In the genomic region with DNA sequence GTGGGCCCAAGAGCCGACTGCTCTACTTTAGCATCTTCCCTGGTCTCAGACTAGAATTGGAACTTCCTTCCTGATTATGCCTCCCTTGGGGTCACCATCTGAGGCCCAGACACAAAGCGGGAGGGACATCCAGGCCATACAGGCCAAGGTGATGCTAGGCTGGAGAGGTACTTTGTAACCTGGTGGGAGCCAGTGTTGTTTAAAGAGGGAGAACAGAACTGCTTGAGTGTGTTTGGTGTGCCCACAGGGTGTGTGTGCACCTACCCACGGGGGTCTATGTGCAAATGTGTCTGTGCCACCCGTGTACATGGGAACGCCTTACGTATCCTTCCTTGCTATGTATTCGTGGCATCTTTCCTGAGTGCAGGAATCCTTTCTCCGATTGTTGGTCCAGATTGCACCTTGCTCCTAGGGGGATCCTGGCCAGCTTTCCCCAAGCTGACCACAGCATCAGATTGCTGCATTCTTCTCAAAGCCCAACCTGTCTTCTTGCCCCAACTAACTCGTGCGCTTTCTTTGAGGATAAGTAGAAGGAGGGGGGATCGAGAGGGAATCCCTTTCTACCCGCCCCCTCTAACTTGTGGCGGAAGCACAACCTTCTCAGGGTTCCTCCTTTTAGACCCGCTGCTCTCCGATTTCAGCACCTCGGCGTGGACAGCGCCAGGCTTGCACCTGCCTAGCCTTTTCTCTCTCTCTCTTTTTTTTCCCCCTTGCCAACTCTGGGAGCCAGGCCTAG, we compare ENCODE assay signal across 8 mouse cellular contexts.
DNase-seq lines count a peak whose midpoint lies in the region; ATAC-seq lines count a peak whose summit lies in the region.

No protein-coding gene starts in this region.

- peaks cover 3% of the 10 kb centered on the region for H3K4me1 ChIP-seq in embryonic facial prominence, embryonic 11.5 days (ENCODE audit: control insufficient read depth, insufficient read depth, low read length)
- peaks cover 18% of the 10 kb centered on the region for H3K4me1 ChIP-seq in limb, embryonic 10.5 days
- peaks cover 14% of the 10 kb centered on the region for H3K4me1 ChIP-seq in midbrain, embryonic 15.5 days

- peak; percentile 45 to 80 for DNase-seq in adrenal gland, adult (ENCODE audit: inconsistent age in 2 of 2, low spot score in 1 of 2)
- no peak for DNase-seq in adrenal gland, adult 8-10 months
- peak; percentile 85 for DNase-seq in adrenal gland, postnatal 10 days
- peak; percentile 88 for DNase-seq in embryonic facial prominence, embryonic 11.5 days (ENCODE audit: low spot score)
- DNase-seq in heart, postnatal 10 days, result peak; percentile 74 to 84
- peak; percentile 90 for DNase-seq in limb, embryonic 10.5 days (ENCODE audit: low spot score)
- peak; percentile 58 for DNase-seq in urinary bladder, postnatal 25 days (ENCODE audit: low spot score)

- WGBS in embryonic facial prominence, embryonic 11.5 days, result 13% methylated on average over 18 of the region's 18 CpGs
- 15% methylated on average over 18 of the region's 18 CpGs for WGBS in limb, embryonic 10.5 days
- WGBS in midbrain, embryonic 15.5 days, result 20% methylated on average over 18 of the region's 18 CpGs

- intact Hi-C loops in heart, postnatal 10 days (cut with DNase I), result no loop called here

- no peaks in the 10 kb centered on the region for H3K9me3 ChIP-seq in embryonic facial prominence, embryonic 11.5 days (replicated peaks; ENCODE audit: control insufficient read depth, low read length)
- H3K9me3 ChIP-seq in limb, embryonic 10.5 days (replicated peaks), result no peaks in the 10 kb centered on the region
- H3K9me3 ChIP-seq in midbrain, embryonic 15.5 days, result no peaks in the 10 kb centered on the region

- H3K27ac ChIP-seq in embryonic facial prominence, embryonic 11.5 days (replicated peaks; ENCODE audit: low read depth, low read length), result no peak overlapping the region
- no peak overlapping the region for H3K27ac ChIP-seq in limb, embryonic 10.5 days
- no peak overlapping the region for H3K27ac ChIP-seq in midbrain, embryonic 15.5 days

- H3K36me3 ChIP-seq in embryonic facial prominence, embryonic 11.5 days (replicated peaks; ENCODE audit: control insufficient read depth, insufficient read depth, low read depth, low read length), result no peaks in the 10 kb centered on the region
- H3K36me3 ChIP-seq in limb, embryonic 10.5 days, result no peaks in the 10 kb centered on the region
- H3K36me3 ChIP-seq in midbrain, embryonic 15.5 days (replicated peaks), result no peaks in the 10 kb centered on the region

- H3K27me3 ChIP-seq in embryonic facial prominence, embryonic 11.5 days (ENCODE audit: control insufficient read depth, insufficient read depth, low read length), result peaks cover 26% of the 10 kb centered on the region
- H3K27me3 ChIP-seq in limb, embryonic 10.5 days (ENCODE audit: low read depth, poor library complexity, severe bottlenecking), result peaks cover 68% of the 10 kb centered on the region
- H3K27me3 ChIP-seq in midbrain, embryonic 15.5 days (replicated peaks), result peaks cover 11% of the 10 kb centered on the region

- H3K9ac ChIP-seq in embryonic facial prominence, embryonic 11.5 days (replicated peaks; ENCODE audit: low read length), result no peak overlapping the region
- H3K9ac ChIP-seq in midbrain, embryonic 15.5 days, result no peak overlapping the region

- H3K4me2 ChIP-seq in embryonic facial prominence, embryonic 11.5 days (ENCODE audit: low read depth, low read length), result no peak overlapping the region
- peak overlapping the region; percentile 80 for H3K4me2 ChIP-seq in midbrain, embryonic 15.5 days

- H3K4me3 ChIP-seq in embryonic facial prominence, embryonic 11.5 days (ENCODE audit: low read depth, low read length), result no peak overlapping the region; the same call in 1 of the 2 replicates
- no peak overlapping the region for H3K4me3 ChIP-seq in limb, embryonic 10.5 days
- peak overlapping the region; percentile 49 for H3K4me3 ChIP-seq in midbrain, embryonic 15.5 days

- ATAC-seq in embryonic facial prominence, embryonic 11.5 days (replicated peaks; ENCODE audit: insufficient number of reproducible peaks, low FRiP score, low TSS enrichment, low read depth), result no peak
- 0 out of 2 replicates have a peak, but pooled peaks have one; percentile 3 for ATAC-seq in midbrain, embryonic 15.5 days (replicated peaks)
